Mouse (Mus musculus) liver, postnatal 0 days (tissue): ENCODE data around the gene Ppp1r35.

Experiments used
- CTCF ChIP-seq: sonication (generic); IDR thresholded peaks from 2 replicates; pipeline ENCODE4 v1.5.1; 2016; ENCODE audit warnings: antibody characterized with exemption, low read depth
- EP300 ChIP-seq: IDR thresholded peaks from 2 replicates; pipeline ENCODE4 v1.6.1; 2016; ENCODE audit warnings: antibody characterized with exemption, low read depth, mild to moderate bottlenecking

DNA sequence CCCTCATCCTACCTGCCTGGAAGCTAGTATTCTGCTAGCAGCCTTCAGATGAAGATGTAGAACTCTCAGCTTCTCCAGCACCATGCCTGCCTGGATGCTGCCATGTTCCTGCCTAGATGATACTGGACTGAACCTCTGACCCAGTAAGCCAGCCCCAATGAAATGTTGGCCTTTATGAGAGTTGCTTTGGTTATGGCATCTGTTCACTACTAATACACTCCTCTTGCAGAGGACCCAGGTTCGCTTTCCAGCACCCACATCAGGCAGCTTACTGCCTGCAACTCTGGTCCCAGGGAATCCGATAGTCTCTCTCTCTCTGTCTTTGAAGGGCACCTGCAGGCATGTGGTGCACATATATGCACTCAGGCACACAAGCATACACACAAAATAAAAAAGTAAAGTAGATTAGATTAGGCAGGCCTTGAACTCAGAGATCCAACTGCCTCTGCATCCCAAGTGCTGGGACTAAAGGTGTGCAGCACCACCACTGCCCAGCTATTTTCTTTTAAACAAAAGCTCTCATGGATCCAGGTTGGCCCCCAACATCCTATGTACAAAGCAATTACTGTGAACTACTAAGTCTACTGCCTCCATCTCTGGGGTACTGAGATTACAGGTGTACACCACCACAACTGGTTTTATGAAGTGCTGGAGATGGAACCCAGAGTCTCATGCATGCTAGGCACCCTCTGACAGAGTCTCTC is 2.9 kb upstream of the Ppp1r35 start:
- TF ChIP-seq CTCF (no peak), EP300 (no peak)
